Comparison of ENCODE assay signal across 11 mouse cellular contexts in the genomic region with DNA sequence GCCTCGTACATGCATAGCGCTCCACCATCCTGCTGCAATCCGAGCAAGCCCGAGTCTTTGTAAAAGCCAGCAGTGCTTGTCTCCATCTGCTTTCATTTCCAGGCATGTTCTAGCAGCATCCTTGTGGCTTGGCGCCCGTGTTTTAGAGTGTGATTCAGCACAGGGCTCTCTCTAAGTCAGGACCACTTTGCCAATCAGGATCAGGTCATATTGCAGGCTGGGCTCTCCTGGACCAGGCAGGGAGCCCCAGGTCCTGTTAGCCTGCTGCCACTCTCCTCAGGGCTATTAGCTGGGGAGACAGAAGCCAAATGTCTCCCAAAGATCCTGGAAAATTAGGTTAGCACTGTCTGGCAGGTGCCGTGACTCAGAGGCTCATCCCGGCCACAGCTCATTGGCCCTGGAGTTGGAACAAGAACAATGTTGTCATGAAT.
DNase-seq lines count a peak whose midpoint lies in the region; ATAC-seq and TF ChIP-seq lines count a peak whose summit lies in the region.
"Had no signal": no experiment of that assay in that cellular context is flagged by ENCODE, and none has a peak within 500 bp of the region (broad histone marks: within the 10 kb centered on the region; RNA-seq: fewer than 3 reads in every experiment).

No protein-coding gene starts in this region.

- CTCF ChIA-PET in Patski (lab: Charles Lee), result interaction anchor here (0.7 to 1.9 kb wide), 8 partner anchors 8 to 126 kb away, joined by 3 to 10 read pairs (median 3); no protein-coding TSS in a partner anchor

- H3K36me3 ChIP-seq in forebrain, embryonic 11.5 days (ENCODE audit: control insufficient read depth, insufficient read depth, low read length), result no peaks in the 10 kb centered on the region
- no peaks in the 10 kb centered on the region for H3K36me3 ChIP-seq in forebrain, embryonic 12.5 days (replicated peaks)
- H3K36me3 ChIP-seq: heart, embryonic 15.5 days; neural tube, embryonic 12.5 days had no signal

- in situ Hi-C loops in Patski (cut with MboI; ENCODE audit: low pct_unique_long_range_greater_than_20kb), result loop anchor here (5.0 kb wide), 2 partner anchors 43 to 128 kb away; no protein-coding TSS in a partner anchor

- H3K9me3 ChIP-seq in forebrain, embryonic 11.5 days (ENCODE audit: control insufficient read depth, low read length), result no peaks in the 10 kb centered on the region
- H3K9me3 ChIP-seq in forebrain, embryonic 12.5 days, result no peaks in the 10 kb centered on the region
- H3K9me3 ChIP-seq: heart, embryonic 15.5 days; neural tube, embryonic 12.5 days had no signal

- POLR2A ChIA-PET in Patski (lab: Charles Lee), result interaction anchor here (0.5 to 1.2 kb wide), 2 partner anchors 48 to 99 kb away, joined by 3 to 4 read pairs; no protein-coding TSS in a partner anchor

- H3K4me1 ChIP-seq in forebrain, embryonic 11.5 days (replicated peaks; ENCODE audit: control insufficient read depth, insufficient read depth, low read length), result no peaks in the 10 kb centered on the region
- no peaks in the 10 kb centered on the region for H3K4me1 ChIP-seq in forebrain, embryonic 12.5 days
- H3K4me1 ChIP-seq: heart, embryonic 15.5 days; neural tube, embryonic 12.5 days had no signal

- ATAC-seq in forebrain, embryonic 11.5 days (replicated peaks; ENCODE audit: low FRiP score), result no peak
- ATAC-seq in forebrain, embryonic 12.5 days (ENCODE audit: low FRiP score), result no peak
- peak; percentile 79 for ATAC-seq in Patski

- TF ChIP-seq CTCF in Patski (IDR thresholded peaks at IDR 0.05), result no peak

- H3K27me3 ChIP-seq in forebrain, embryonic 11.5 days (ENCODE audit: control insufficient read depth, insufficient read depth, low read length), result no peaks in the 10 kb centered on the region
- no peaks in the 10 kb centered on the region; the same call in 1 of the 2 replicates for H3K27me3 ChIP-seq in forebrain, embryonic 12.5 days
- no peaks in the 10 kb centered on the region for H3K27me3 ChIP-seq in Patski
- H3K27me3 ChIP-seq: neural tube, embryonic 12.5 days had no signal

- no peak overlapping the region for H3K4me3 ChIP-seq in forebrain, embryonic 11.5 days (ENCODE audit: low read depth, low read length)
- no peak overlapping the region for H3K4me3 ChIP-seq in forebrain, embryonic 12.5 days (replicated peaks)
- H3K4me3 ChIP-seq: heart, embryonic 15.5 days; neural tube, embryonic 12.5 days had no signal

- WGBS in forebrain, embryonic 11.5 days, result 81% methylated on average over 8 of the region's 8 CpGs
- WGBS in forebrain, embryonic 12.5 days, result 84% methylated on average over 8 of the region's 8 CpGs

- H3K4me2 ChIP-seq in forebrain, embryonic 11.5 days (ENCODE audit: low read depth, low read length, severe bottlenecking), result no peak overlapping the region
- no peak overlapping the region for H3K4me2 ChIP-seq in forebrain, embryonic 12.5 days
- H3K4me2 ChIP-seq: heart, embryonic 15.5 days; neural tube, embryonic 12.5 days had no signal

- DNase-seq in forebrain, embryonic 11.5 days (ENCODE audit: low spot score), result peak; percentile 43
- DNase-seq in Patski (ENCODE audit: low read depth, low spot score), result no peak
- DNase-seq in layer of hippocampus, adult 11-12 months (ENCODE audit: low spot score), result peak; percentile 60
- DNase-seq in right cerebral cortex, adult 18-20 months, result peak; percentile 33
- no peak for DNase-seq in heart, postnatal 14 days
- DNase-seq in gastrocnemius, postnatal 14 days, result no peak
- no peak for DNase-seq in kidney, adult 8-10 months
- DNase-seq: lung, postnatal 36 days had no signal

- H3K27ac ChIP-seq in forebrain, embryonic 11.5 days (ENCODE audit: low read depth, low read length), result no peak overlapping the region
- no peak overlapping the region for H3K27ac ChIP-seq in forebrain, embryonic 12.5 days
- H3K27ac ChIP-seq: heart, embryonic 15.5 days; neural tube, embryonic 12.5 days had no signal

- intact Hi-C loops in heart, postnatal 14 days (cut with DNase I), result no loop called here
- intact Hi-C loops in gastrocnemius, postnatal 14 days (cut with DNase I; ENCODE audit: low total_unique reads), result loop anchor here (10.0 kb wide), 1 partner anchor 81 kb away; no protein-coding TSS in a partner anchor

- H3K9ac ChIP-seq in forebrain, embryonic 11.5 days (ENCODE audit: low read length), result no peak overlapping the region
- no peak overlapping the region for H3K9ac ChIP-seq in forebrain, embryonic 12.5 days
- H3K9ac ChIP-seq: heart, embryonic 15.5 days; neural tube, embryonic 12.5 days had no signal

Comparison
In these comparisons a context has a peak if more than half of its experiments do, and no peak if none do; other contexts are left out.
1. DNase-seq: peak in forebrain, embryonic 11.5 days (single experiment), layer of hippocampus, adult 11-12 months (single experiment) and right cerebral cortex, adult 18-20 months (single experiment); none in Patski (single experiment), heart, postnatal 14 days (0 of 2), gastrocnemius, postnatal 14 days (single experiment) and kidney, adult 8-10 months (0 of 2).